Mouse (Mus musculus): ENCODE measurements at regions not wholly inside any gene's neighbourhood (a gene's known extent, or its start where the extent isn't known, plus 50 kb on each side); places are given as distances from the start of the nearest gene placed in this dataset.

- TF ChIP-seq CTCF (conservative IDR thresholded peaks at IDR 0.05 in 1 of 2, IDR thresholded peaks at IDR 0.05 in 1 of 2; ENCODE audit: low read depth in 2 of 2, low read length in 2 of 2) (no peak), EP300 (IDR thresholded peaks at IDR 0.05; ENCODE audit: low read length) (no peak), MAZ (IDR thresholded peaks at IDR 0.05; ENCODE audit: low read depth, low read length) (no peak), GABPA (IDR thresholded peaks at IDR 0.05; ENCODE audit: insufficient replicate concordance, low read depth, low read length) (no peak), USF1 (IDR thresholded peaks at IDR 0.05; ENCODE audit: low read depth, low read length) (no peak), NRF1 (IDR thresholded peaks at IDR 0.05; ENCODE audit: low read depth, low read length) (no peak), POLR2A (IDR thresholded peaks at IDR 0.05; ENCODE audit: low read depth, low read length) (no peak), MYC (IDR thresholded peaks at IDR 0.05; ENCODE audit: low read depth, low read length) (no peak), MAX (IDR thresholded peaks at IDR 0.05; ENCODE audit: low read length) (no peak), ZC3H11A (IDR thresholded peaks at IDR 0.05; ENCODE audit: low read depth, low read length) (no peak), MEF2A (IDR thresholded peaks at IDR 0.05; ENCODE audit: borderline replicate concordance, low read depth, low read length) (no peak)
Measured at GRCm38 (mm10) chr6:118305209-118305608, 107.7 kb upstream of the Ret start.
